Mouse (Mus musculus): Measurements from ENCODE around the gene Stx8. TPM values are rescaled to one million over a fixed set of nuclear protein-coding genes. Genes with fewer than 3 reads are reported as not detected.

Gene Stx8
- polyA plus RNA-seq, 1 experiment = 78.2 TPM

DNA sequence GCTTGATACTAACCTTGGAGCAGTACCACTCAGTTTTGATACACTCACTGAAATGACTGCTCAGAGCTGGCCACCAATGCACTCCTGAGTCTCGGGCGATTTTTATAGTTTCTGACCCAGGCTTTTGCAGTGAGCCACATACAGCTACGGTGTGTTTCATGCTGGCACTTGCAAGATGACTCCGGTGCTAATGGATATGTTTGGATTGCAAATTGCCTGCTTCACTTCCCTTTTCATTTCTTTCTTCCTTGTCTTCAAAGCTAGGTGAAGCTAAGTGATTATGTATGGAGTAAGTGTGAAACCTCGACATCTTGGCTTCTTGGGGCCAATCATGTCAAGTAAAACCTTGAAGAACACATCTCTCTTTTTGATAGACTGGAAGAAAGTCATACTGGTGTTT lies 43.4 kb downstream of the Stx8 start:
- no peak overlapping the region for H3K4me3 ChIP-seq (ENCODE audit: insufficient read depth, low read length)
- H3K4me1 ChIP-seq (ENCODE audit: control insufficient read depth, insufficient read depth, low read length) = peaks cover 2% of the 10 kb centered on the region
- H3K27ac ChIP-seq (ENCODE audit: insufficient read depth, low read depth, low read length) = no peak overlapping the region
- TF ChIP-seq POLR2A (IDR thresholded peaks at IDR 0.05; ENCODE audit: borderline replicate concordance, low read depth, low read length) (no peak), CTCF (IDR thresholded peaks at IDR 0.05; ENCODE audit: low read depth, low read length) (no peak)

DNA sequence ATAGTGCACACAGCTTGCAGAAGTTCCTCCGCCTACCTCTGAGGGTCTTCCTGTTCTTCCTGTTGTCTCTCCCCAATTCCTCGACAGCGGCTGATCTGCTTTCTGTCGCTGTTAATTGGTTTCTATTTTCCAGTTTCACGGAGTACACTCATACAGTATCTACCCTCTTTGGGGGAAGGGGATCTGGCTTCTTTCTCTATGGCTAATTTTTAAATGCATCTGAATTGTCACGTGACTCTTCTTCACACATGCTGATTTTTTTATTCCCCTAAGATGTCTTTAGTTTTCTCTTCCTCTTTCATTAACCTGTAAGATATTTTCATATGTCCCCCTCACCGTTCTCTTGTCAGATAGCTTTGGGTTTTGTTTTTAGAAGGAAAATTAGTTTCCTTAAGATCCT lies 46.2 kb downstream of the Stx8 start:
- no peak overlapping the region for H3K27ac ChIP-seq (ENCODE audit: insufficient read depth, low read depth, low read length)
- no peak overlapping the region for H3K4me3 ChIP-seq (ENCODE audit: insufficient read depth, low read length)
- H3K4me1 ChIP-seq (ENCODE audit: control insufficient read depth, insufficient read depth, low read length) = peaks cover 2% of the 10 kb centered on the region
- TF ChIP-seq POLR2A (IDR thresholded peaks at IDR 0.05; ENCODE audit: borderline replicate concordance, low read depth, low read length) (no peak), CTCF (IDR thresholded peaks at IDR 0.05; ENCODE audit: low read depth, low read length) (no peak)

DNA sequence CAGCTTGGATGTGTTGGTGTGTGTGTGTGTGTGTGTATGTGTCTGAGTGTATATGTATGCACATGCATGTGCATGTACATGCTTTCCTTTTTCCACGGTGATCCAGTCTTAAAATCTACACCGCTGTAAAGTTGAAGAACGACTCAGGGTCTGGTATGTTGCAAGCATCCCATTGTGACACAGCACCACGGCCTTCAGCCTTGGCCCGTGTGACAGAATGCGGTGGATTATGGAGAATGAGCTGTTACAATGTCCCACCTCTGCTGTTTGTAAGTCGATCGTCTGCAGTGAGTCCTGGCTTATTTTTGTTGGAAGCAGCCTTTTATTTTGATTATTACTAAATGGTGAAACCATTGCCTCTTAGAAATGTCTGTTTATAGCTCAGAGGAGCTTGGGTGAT lies 52.2 kb downstream of the Stx8 start:
- no peaks in the 10 kb centered on the region for H3K4me1 ChIP-seq (ENCODE audit: control insufficient read depth, insufficient read depth, low read length)
- H3K27ac ChIP-seq (ENCODE audit: insufficient read depth, low read depth, low read length) = no peak overlapping the region
- H3K4me3 ChIP-seq (ENCODE audit: insufficient read depth, low read length) = no peak overlapping the region
- TF ChIP-seq POLR2A (IDR thresholded peaks at IDR 0.05; ENCODE audit: borderline replicate concordance, low read depth, low read length) (no peak), CTCF (IDR thresholded peaks at IDR 0.05; ENCODE audit: low read depth, low read length) (no peak)

DNA sequence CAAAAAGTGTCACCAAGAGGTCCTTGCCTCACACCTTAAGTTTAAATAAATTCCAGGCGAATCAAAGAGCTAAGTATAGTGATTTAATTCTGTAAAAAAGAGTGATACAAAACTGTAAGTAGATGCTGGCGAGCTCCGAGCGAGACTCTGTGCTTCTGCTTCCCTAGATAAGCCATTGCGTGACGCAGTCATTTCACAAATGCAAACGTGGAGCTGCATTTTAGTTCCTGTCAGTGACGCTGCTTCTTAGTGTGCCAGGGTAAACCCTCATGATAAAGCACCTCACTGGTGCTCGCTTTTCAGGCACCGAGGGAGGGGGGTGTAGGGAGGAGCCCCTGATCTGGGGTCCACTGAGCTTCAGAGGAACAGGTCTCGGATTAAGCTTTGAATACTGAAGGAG lies 53.2 kb downstream of the Stx8 start:
- Histone ChIP-seq H3K4me3 (ENCODE audit: insufficient read depth, low read length) (no peak overlapping the region), H3K4me1 (ENCODE audit: control insufficient read depth, insufficient read depth, low read length) (no peaks in the 10 kb centered on the region), H3K27ac (ENCODE audit: insufficient read depth, low read depth, low read length) (no peak overlapping the region)
- TF ChIP-seq POLR2A (IDR thresholded peaks at IDR 0.05; ENCODE audit: borderline replicate concordance, low read depth, low read length) = no peak
- no peak for TF ChIP-seq CTCF (IDR thresholded peaks at IDR 0.05; ENCODE audit: low read depth, low read length)

DNA sequence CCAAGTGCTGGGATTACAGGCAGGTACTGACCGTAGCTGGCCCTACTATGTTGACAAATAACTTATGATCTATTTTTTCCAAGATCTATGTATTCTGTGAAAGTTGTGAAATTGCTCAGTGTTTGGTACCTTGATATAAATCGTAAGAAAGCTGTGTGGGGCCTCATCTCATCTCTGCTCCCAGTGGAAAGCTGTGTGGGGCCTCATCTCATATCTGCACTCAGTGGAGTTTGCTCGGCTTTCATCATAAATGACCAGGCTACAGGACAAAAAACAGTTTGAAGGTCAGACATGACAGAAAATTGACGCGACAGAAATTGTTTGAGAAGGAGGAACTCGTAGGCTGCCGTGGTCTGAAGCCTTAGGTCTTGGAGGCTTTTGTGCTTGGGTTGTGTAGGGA lies 56.0 kb downstream of the Stx8 start:
- no peak for TF ChIP-seq POLR2A (IDR thresholded peaks at IDR 0.05; ENCODE audit: borderline replicate concordance, low read depth, low read length)
- Histone ChIP-seq H3K4me3 (ENCODE audit: insufficient read depth, low read length) (no peak overlapping the region), H3K4me1 (ENCODE audit: control insufficient read depth, insufficient read depth, low read length) (no peaks in the 10 kb centered on the region), H3K27ac (ENCODE audit: insufficient read depth, low read depth, low read length) (no peak overlapping the region)

DNA sequence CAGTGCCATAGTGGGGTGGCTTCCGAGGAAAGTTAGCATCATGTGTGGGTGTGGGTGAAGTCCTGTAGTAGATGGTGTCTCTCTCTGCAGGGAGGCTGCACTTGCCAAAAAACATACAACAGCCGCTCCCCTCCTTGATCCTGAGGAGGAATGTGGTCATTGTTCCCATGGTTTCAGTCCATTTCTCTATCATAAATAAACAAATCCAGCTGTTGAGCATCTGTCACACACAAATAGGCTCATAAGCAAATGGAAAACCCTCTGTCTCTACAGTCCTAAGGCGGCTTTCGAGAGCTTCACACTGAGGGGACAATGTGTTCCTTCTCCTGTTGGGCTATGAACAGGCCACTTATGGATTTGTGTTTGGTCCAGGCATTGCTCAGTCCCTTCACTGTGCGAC lies 56.9 kb downstream of the Stx8 start:
- TF ChIP-seq POLR2A (IDR thresholded peaks at IDR 0.05; ENCODE audit: borderline replicate concordance, low read depth, low read length) (no peak), CTCF (IDR thresholded peaks at IDR 0.05; ENCODE audit: low read depth, low read length) (no peak)
- Histone ChIP-seq H3K27ac (ENCODE audit: insufficient read depth, low read depth, low read length) (no peak overlapping the region), H3K4me1 (ENCODE audit: control insufficient read depth, insufficient read depth, low read length) (no peaks in the 10 kb centered on the region), H3K4me3 (ENCODE audit: insufficient read depth, low read length) (no peak overlapping the region)

DNA sequence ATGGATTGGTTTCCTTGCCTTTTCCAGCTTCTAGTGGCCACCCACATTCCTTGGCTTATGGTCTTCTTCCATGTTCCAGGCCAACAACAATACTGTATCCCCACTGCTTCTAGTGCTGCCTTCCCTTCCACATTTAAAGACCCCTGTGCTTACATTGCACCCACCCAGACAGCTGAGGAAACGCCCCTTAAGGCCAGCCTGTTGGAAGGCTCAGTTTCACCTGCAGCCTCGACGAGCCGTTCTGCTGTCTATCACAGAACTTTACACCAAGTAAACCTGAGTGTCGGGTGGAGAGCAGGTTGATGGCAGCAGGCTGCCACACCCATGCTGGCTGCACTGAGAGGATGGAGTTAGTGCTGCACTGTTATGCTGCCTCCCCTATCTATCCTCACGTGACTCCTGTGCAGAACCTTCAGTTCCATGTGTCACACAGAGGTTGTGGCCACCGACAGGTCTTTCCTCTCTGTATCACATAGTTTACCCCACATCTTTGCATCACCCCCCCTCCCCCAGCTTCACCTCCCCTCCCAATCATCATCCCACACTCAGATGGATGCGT lies 57.9 kb downstream of the Stx8 start:
- no peaks in the 10 kb centered on the region for H3K4me1 ChIP-seq (ENCODE audit: control insufficient read depth, insufficient read depth, low read length)
- H3K27ac ChIP-seq (ENCODE audit: insufficient read depth, low read depth, low read length) = no peak overlapping the region
- TF ChIP-seq CTCF (IDR thresholded peaks at IDR 0.05; ENCODE audit: low read depth, low read length) = no peak
- no peak for TF ChIP-seq POLR2A (IDR thresholded peaks at IDR 0.05; ENCODE audit: borderline replicate concordance, low read depth, low read length)
- H3K4me3 ChIP-seq (ENCODE audit: insufficient read depth, low read length) = no peak overlapping the region

DNA sequence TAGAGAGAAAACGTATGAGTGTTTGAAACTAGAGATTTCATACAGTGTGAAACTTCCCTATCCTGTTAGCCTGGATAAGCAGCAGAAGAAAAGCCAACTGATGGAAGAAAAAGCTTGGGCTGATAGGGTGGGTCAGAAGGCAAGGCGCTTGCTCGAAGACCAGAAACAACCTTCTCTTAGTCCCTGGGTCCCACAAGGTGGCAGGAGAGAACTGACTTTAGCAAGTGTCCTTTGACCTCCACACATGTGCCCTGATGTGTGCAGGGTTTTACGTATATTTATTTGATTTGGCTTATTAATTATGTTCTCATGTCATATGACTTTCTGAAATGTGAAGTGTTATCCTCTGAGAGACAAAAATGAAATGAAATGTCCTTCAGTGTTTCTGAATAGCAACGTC lies 60.6 kb downstream of the Stx8 start:
- TF ChIP-seq CTCF (IDR thresholded peaks at IDR 0.05; ENCODE audit: low read depth, low read length) (no peak), POLR2A (IDR thresholded peaks at IDR 0.05; ENCODE audit: borderline replicate concordance, low read depth, low read length) (no peak)
- Histone ChIP-seq H3K27ac (ENCODE audit: insufficient read depth, low read depth, low read length) (no peak overlapping the region), H3K4me3 (ENCODE audit: insufficient read depth, low read length) (no peak overlapping the region), H3K4me1 (ENCODE audit: control insufficient read depth, insufficient read depth, low read length) (peaks cover 15% of the 10 kb centered on the region)

DNA sequence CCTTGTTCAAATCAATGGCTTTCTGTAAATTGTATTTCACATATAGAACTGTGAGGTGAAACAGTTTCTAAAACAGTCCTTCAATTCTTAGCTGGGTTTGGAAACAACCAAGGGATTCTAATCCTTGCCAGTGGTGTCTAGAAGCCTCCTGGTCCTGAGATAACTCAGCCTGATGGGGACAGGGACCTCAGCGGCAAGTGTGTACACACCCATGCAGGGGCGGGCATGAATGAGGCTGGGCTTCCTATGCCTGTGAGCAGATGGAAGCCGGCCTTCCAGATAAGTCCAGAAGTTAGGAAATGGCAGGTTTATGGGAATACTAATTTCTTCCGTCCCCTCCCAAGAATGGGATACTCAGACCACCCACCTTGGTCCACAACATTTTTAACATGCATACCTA lies 63.1 kb downstream of the Stx8 start:
- Histone ChIP-seq H3K27ac (ENCODE audit: insufficient read depth, low read depth, low read length) (no peak overlapping the region), H3K4me3 (ENCODE audit: insufficient read depth, low read length) (no peak overlapping the region), H3K4me1 (ENCODE audit: control insufficient read depth, insufficient read depth, low read length) (peaks cover 28% of the 10 kb centered on the region)
- TF ChIP-seq CTCF (IDR thresholded peaks at IDR 0.05; ENCODE audit: low read depth, low read length) (no peak), POLR2A (IDR thresholded peaks at IDR 0.05; ENCODE audit: borderline replicate concordance, low read depth, low read length) (no peak)

DNA sequence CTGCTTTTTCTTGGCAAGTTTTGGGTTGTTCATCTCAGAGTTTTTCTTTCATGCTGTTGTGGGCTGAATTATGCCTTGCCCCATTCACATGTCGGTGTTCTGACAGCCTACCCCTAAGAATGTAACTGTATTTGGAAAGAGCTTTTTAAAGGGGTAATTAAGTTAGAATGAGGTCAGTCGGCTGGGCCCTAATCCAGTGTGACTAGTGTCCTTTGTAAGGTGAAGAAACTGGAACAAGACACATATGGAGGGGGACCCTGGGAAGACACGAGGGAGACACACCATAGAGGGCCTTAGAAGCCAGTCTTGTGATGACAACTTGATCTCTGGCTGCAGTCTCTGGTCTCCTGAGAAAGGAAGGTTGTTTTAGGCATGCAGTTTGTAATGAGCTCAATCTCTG lies 63.9 kb downstream of the Stx8 start:
- H3K27ac ChIP-seq (ENCODE audit: insufficient read depth, low read depth, low read length) = no peak overlapping the region
- H3K4me1 ChIP-seq (ENCODE audit: control insufficient read depth, insufficient read depth, low read length) = peaks cover 28% of the 10 kb centered on the region
- TF ChIP-seq CTCF (IDR thresholded peaks at IDR 0.05; ENCODE audit: low read depth, low read length) = no peak
- no peak for TF ChIP-seq POLR2A (IDR thresholded peaks at IDR 0.05; ENCODE audit: borderline replicate concordance, low read depth, low read length)
- H3K4me3 ChIP-seq (ENCODE audit: insufficient read depth, low read length) = no peak overlapping the region

DNA sequence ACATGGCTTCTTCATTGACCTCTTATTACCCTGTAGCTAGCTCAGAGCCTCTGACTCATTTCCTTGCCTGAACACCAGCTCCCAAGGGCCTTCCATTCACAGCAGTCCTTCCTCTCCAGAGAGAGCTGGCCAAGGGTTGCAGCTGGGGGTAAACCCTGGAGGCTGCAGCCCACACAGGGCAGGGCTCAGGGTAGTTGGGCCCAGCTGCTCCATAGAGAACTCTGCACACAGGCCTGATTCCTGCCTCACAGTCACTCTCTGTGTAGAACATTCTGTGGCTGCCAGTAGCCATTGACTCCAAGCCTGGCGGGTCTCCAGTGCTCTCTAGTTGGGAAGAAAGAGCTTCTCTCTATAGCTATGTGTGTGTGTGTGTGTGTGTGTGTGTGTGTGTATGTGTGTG lies 64.8 kb downstream of the Stx8 start:
- no peak overlapping the region for H3K27ac ChIP-seq (ENCODE audit: insufficient read depth, low read depth, low read length)
- no peak for TF ChIP-seq POLR2A (IDR thresholded peaks at IDR 0.05; ENCODE audit: borderline replicate concordance, low read depth, low read length)
- H3K4me1 ChIP-seq (ENCODE audit: control insufficient read depth, insufficient read depth, low read length) = peaks cover 28% of the 10 kb centered on the region
- H3K4me3 ChIP-seq (ENCODE audit: insufficient read depth, low read length) = no peak overlapping the region

Measured in bone marrow macrophage, adult 2 months (primary cell).